Mouse (Mus musculus) lung, postnatal 10 days (tissue): ENCODE measurements at regions not wholly inside any gene's neighbourhood (a gene's known extent, or its start where the extent isn't known, plus 50 kb on each side); places are given as distances from the start of the nearest gene placed in this dataset.

Experiments
- DNase-seq: peaks from one replicate; pipeline ENCODE4 v3.0.0; 2021

- no peak for DNase-seq
Observed at GRCm38 (mm10) chr9:31794911-31795310, 118.4 kb downstream of the Barx2 start.

- no peak for DNase-seq
Observed at GRCm38 (mm10) chr9:31775956-31776355, 137.3 kb downstream of the Barx2 start.

- DNase-seq: no peak
Observed at GRCm38 (mm10) chr9:31765401-31765800, 147.9 kb downstream of the Barx2 start.

GRCm38 (mm10) chr9:31757894-31758561 is 155.2 kb downstream of the Barx2 start:
- DNase-seq: no peak

GRCm38 (mm10) chr9:31730443-31730842 is 182.8 kb downstream of the Barx2 start:
- DNase-seq: no peak

- DNase-seq: no peak
Observed at GRCm38 (mm10) chr9:31719309-31719708, 194.0 kb downstream of the Barx2 start.

GRCm38 (mm10) chr9:31710022-31710421 is 203.2 kb downstream of the Barx2 start:
- no peak for DNase-seq

- peak; percentile 36 for DNase-seq
Observed at GRCm38 (mm10) chr9:31706688-31707087, 206.6 kb downstream of the Barx2 start.

- no peak for DNase-seq
Observed at GRCm38 (mm10) chr9:31690921-31691475, 222.3 kb downstream of the Barx2 start.

- no peak for DNase-seq
Observed at GRCm38 (mm10) chr9:31688398-31688705, 224.1 kb upstream of the Tmem45b start.

- DNase-seq: peak; percentile 64
Observed at GRCm38 (mm10) chr9:31687686-31688397, 223.6 kb upstream of the Tmem45b start.

GRCm38 (mm10) chr9:31686466-31686865 is 222.2 kb upstream of the Tmem45b start:
- DNase-seq: no peak

GRCm38 (mm10) chr9:31684812-31685188 is 220.5 kb upstream of the Tmem45b start:
- no peak for DNase-seq

GRCm38 (mm10) chr9:31684099-31684811 is 220.0 kb upstream of the Tmem45b start:
- peak; percentile 35 for DNase-seq

GRCm38 (mm10) chr9:31683302-31684081 is 219.2 kb upstream of the Tmem45b start:
- DNase-seq: peak; percentile 70

- no peak for DNase-seq
Observed at GRCm38 (mm10) chr9:31682893-31683292, 218.6 kb upstream of the Tmem45b start.

GRCm38 (mm10) chr9:31677150-31677549 is 212.9 kb upstream of the Tmem45b start:
- DNase-seq: no peak

- DNase-seq: no peak
Observed at GRCm38 (mm10) chr9:31659026-31659425, 194.8 kb upstream of the Tmem45b start.

GRCm38 (mm10) chr9:31657612-31658011 is 193.3 kb upstream of the Tmem45b start:
- no peak for DNase-seq

- DNase-seq: no peak
Observed at GRCm38 (mm10) chr9:31656676-31657075, 192.4 kb upstream of the Tmem45b start.

- DNase-seq: no peak
Observed at GRCm38 (mm10) chr9:31654747-31655146, 190.5 kb upstream of the Tmem45b start.

- DNase-seq: no peak
Observed at GRCm38 (mm10) chr9:31654213-31654612, 190.0 kb upstream of the Tmem45b start.

GRCm38 (mm10) chr9:31653788-31654187 is 189.5 kb upstream of the Tmem45b start:
- DNase-seq: no peak
